Mouse (Mus musculus) thymus, adult 2 months (tissue): ENCODE results near the gene H2-Q6. TPM values are rescaled to one million over a fixed set of nuclear protein-coding genes. Genes with fewer than 3 reads are reported as not detected.
A peak's percentile ranks its signal among the peaks of the same experiment; 100 is the strongest.
"Not testable (repeated sequence)": the region's sequence is repeated elsewhere in the genome, so short reads cannot be mapped to it uniquely, and the experiment has no call there.

Source experiments
- DNase-seq: peaks from one replicate; pipeline ENCODE4 v3.0.0; 2021
- H3K27ac ChIP-seq: fragments of 200-500 bp; 2 replicates; pipeline ENCODE4 v1.5.1; 2012; ENCODE audit warnings: low read length, control low read depth; ENCODE audit not compliant: control insufficient read depth, insufficient read depth
- H3K27me3 ChIP-seq: fragments of 200-500 bp; 2 replicates; pipeline ENCODE4 v1.6.1; 2012; ENCODE audit warnings: mild to moderate bottlenecking, low read length, moderate library complexity, mixed read lengths; ENCODE audit not compliant: control insufficient read depth, insufficient read depth
- H3K36me3 ChIP-seq: fragments of 200-500 bp; 2 replicates; pipeline ENCODE4 v1.6.1; 2012; ENCODE audit warnings: mild to moderate bottlenecking, low read length, moderate library complexity; ENCODE audit not compliant: control insufficient read depth, insufficient read depth
- H3K4me1 ChIP-seq: fragments of 200-500 bp; replicated peaks from 2 replicates; pipeline ENCODE4 v1.6.1; 2012; ENCODE audit warnings: low read length; ENCODE audit not compliant: control insufficient read depth, insufficient read depth
- H3K4me3 ChIP-seq: fragments of 200-500 bp; 2 replicates; pipeline ENCODE4 v1.5.1; 2012; ENCODE audit warnings: mild to moderate bottlenecking, low read length, control low read depth, moderate library complexity; ENCODE audit not compliant: control insufficient read depth, insufficient read depth
- CTCF ChIP-seq: fragments of 200-500 bp; IDR thresholded peaks from 2 replicates; pipeline ENCODE4 v1.5.1; 2012; ENCODE audit warnings: mild to moderate bottlenecking, control low read depth, low read length, moderate library complexity, borderline replicate concordance; ENCODE audit not compliant: control insufficient read depth, poor library complexity, insufficient read depth; ENCODE audit errors: extremely low read depth
- POLR2A ChIP-seq: fragments of 200-500 bp; IDR thresholded peaks from 2 replicates; pipeline ENCODE4 v1.6.1; 2012; ENCODE audit warnings: mild to moderate bottlenecking, low read length, control low read depth, moderate library complexity; ENCODE audit not compliant: control insufficient read depth, poor library complexity, insufficient read depth; ENCODE audit errors: extremely low read depth
- WGBS: fragments of 180-500 bp; shearing (Covaris S2); methylation state at CpG from one replicate; pipeline ENCODE4 v1.1.7; 2018; 5-methylcytosine and 5-hydroxymethylcytosine counted together
- polyA plus RNA-seq: library from polyadenylated mRNA; depleted of rRNA; stranded (reverse); fragments of >200 nt; gene quantifications from 2 replicates; pipeline ENCODE4 v1.2.3, GENCODE M21; 2012; rRNA removed

H2-Q6 gene
- polyA plus RNA-seq, 1 experiment: 165 TPM

DNA sequence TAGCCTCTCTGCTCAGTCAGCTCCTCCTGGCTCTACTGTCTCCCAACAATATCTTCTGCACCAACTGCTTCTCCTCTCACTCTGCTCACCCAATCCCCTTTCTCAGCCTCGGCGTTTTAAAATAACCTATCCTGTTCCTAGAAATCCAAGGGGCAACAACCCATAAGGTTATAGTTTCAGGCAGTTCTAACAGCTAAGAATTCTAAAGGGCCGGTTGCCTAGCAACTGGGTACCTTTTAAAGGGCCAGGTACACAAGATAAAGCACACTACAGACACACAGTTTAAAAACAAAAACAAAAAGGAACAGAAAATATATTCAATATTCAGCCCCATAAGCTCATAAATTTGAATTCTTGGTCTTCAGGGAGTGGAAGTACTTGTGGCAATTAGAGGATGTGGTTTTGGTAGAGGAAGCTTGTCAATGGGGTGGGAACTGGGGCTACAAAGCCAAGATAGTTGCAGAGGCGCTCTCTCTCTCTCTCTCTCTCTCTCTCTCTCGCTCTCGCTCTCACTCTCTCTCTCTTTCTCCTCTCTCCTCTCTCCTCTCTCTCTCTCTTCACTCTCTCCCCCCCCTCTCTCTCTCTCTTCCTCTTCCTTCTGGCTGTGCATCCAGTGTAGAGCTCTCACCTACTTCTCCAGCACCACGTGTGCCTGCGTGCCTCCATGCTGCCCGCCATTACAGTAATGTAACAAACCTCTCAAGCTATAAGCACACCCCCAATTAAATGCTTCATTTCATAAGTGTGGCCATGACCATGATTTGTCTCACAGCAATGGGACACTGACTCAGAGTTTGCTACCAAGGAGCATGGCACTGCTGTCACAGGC, 36.1 kb downstream of the H2-Q6 start:
- not testable (repeated sequence) for H3K27me3 ChIP-seq, DNase-seq, H3K4me3 ChIP-seq, H3K27ac ChIP-seq, H3K4me1 ChIP-seq, H3K36me3 ChIP-seq
- WGBS: 5% methylated on average over 3 of the region's 9 CpGs

DNA sequence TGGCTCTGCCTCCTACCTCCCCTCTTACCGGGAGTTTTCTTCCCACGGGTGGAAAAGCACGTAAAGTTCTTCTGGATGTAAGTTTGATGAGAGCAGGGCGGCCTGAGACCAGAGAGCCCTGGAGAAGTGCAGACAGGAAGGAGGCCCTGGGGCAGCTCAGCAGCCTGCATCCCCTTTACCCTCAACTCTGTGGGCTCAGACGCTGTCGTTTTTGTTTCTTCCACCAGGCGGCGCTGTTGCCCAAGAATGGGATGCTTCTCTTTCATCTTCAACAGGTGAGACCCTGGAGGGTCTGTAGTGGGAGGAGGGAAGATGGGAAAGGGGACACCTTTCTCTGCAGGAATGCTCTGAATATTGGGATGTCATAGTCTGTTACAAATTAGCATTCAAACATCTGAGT, 41.0 kb downstream of the H2-Q6 start:
- peak; percentile 73; the same call in 1 of the 2 replicates for TF ChIP-seq CTCF
- peak; percentile 3 for DNase-seq
- not testable (repeated sequence) for H3K4me3 ChIP-seq, H3K36me3 ChIP-seq, H3K4me1 ChIP-seq, H3K27me3 ChIP-seq, H3K27ac ChIP-seq
- 7% methylated on average over 8 of the region's 8 CpGs for WGBS

DNA sequence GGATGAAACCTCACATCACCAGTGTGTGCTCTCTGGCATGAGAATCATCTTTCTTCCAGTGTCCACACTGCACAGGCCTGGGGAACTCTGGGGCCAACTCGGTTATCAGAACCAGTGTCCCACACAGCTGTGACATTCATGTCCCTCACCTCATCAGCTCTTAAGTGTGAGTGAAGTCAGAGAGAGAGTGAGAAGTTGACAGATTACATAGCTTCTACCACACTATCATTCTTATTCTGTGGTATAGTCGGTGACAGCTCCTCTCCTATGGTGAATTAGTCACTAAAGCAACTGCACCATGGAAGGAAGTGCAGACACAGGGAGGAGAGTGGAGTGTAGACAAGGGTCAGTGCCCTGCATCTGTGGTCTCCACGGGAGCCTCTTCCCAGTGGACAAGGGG, 44.3 kb downstream of the H2-Q6 start:
- not testable (repeated sequence) for H3K27ac ChIP-seq, H3K4me1 ChIP-seq, H3K36me3 ChIP-seq, H3K27me3 ChIP-seq, DNase-seq, H3K4me3 ChIP-seq
- WGBS: 34% methylated on average over 3 of the region's 3 CpGs

DNA sequence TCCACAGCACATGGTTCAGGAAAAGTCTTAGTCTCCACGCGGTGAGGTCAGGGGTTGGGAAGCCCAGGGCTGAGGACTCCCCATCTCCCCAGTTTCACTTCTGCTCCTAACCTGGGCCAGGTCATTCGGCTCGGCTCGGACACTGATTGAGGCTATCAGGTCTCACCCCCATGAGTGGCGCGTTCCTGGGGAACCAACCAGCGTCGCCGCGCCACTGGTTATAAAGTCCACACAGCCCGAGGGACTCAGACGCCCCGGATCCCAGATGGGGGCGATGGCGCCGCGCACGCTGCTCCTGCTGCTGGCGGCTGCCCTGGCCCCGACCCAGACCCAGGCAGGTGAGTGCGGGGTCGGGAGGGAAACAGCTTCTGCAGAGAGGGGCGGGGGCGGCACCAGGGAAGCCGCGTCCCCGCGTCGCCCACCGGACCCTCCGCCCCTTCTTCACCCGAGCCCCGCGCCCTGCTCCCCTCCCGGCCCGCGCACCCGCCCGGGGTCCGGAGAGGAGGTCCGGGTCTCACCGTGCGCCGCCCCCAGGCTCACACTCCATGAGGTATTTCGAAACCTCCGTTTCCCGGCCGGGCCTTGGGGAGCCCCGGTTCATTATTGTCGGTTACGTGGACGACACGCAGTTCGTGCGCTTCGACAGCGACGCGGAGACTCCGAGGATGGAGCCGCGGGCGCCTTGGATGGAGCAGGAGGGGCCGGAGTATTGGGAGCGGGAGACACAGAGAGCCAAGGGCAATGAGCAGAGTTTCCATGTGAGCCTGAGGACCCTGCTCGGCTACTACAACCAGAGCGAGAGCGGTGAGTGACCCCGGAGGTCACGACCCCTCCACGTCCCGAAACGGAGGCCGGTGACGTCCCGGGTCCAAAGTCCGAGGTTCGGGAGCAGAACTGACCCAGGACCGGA, 45.4 kb downstream of the H2-Q6 start, which contains the start of gene H2-Q10:
Gene H2-Q10 (plus strand): TSS at position 248 of the 910 bp plus-strand sequence.
- no peaks in the 10 kb centered on the region; the same call in 1 of the 2 replicates for H3K4me1 ChIP-seq
- no peaks in the 10 kb centered on the region for H3K36me3 ChIP-seq
- H3K27me3 ChIP-seq: peaks cover 7% of the 10 kb centered on the region; the same call in 1 of the 2 replicates
- DNase-seq: no peak
- H3K4me3 ChIP-seq: no peak within 1 kb of the TSS; the same call in 1 of the 2 replicates
- TF ChIP-seq POLR2A (no peak), CTCF (no peak)
- no peak within 1 kb of the TSS for H3K27ac ChIP-seq
- 8% methylated on average over 80 of the region's 80 CpGs for WGBS

Other genes starting within 250 kb of the H2-Q6 start
- 5.4 and 8.9 TPM in 2 replicates for gene Aif1, start 248.8 kb upstream of the H2-Q6 start, polyA plus RNA-seq
- 30.7 and 49.6 TPM in 2 replicates for gene Lst1, start 236.4 kb upstream of the H2-Q6 start, polyA plus RNA-seq
- gene Ltb, start 230.4 kb upstream of the H2-Q6 start, polyA plus RNA-seq: 358 and 375 TPM in 2 replicates
- 11.3 and 11.4 TPM in 2 replicates for gene Tnf, start 222.8 kb upstream of the H2-Q6 start, polyA plus RNA-seq
- gene Lta, start 219.5 kb upstream of the H2-Q6 start, polyA plus RNA-seq: 14.4 and 14.5 TPM in 2 replicates
- gene Gm16181, start 204.0 kb upstream of the H2-Q6 start, polyA plus RNA-seq: 0.29 TPM in 1 of 2 replicates, not detected in the other
- gene Atp6v1g2, start 191.2 kb upstream of the H2-Q6 start, polyA plus RNA-seq: 7.9 TPM in 2 replicates
- gene Nfkbil1, start 189.1 kb upstream of the H2-Q6 start, polyA plus RNA-seq: 34.2 and 41.3 TPM in 2 replicates
- gene Ddx39b, start 183.1 kb upstream of the H2-Q6 start, polyA plus RNA-seq: 778 and 831 TPM in 2 replicates
- gene H2-D1, start 162.1 kb upstream of the H2-Q6 start, polyA plus RNA-seq: 873 and 1,061 TPM in 2 replicates
- 4.6 and 6.7 TPM in 2 replicates for gene H2-Q1, start 104.4 kb upstream of the H2-Q6 start, polyA plus RNA-seq
- 142 and 170 TPM in 2 replicates for gene H2-Q2, start 82.6 kb upstream of the H2-Q6 start, polyA plus RNA-seq
- gene H2-Q4, start 45.2 kb upstream of the H2-Q6 start, polyA plus RNA-seq: 272 and 274 TPM in 2 replicates
- 412 and 617 TPM in 2 replicates for gene H2-Q7, start 14.3 kb downstream of the H2-Q6 start, polyA plus RNA-seq
- 15.3 and 18.6 TPM in 2 replicates for gene H2-Q10, start 45.2 kb downstream of the H2-Q6 start, polyA plus RNA-seq
- 0.50 and 0.71 TPM in 2 replicates for gene Pou5f1, start 81.2 kb downstream of the H2-Q6 start, polyA plus RNA-seq
- gene Tcf19, start 92.0 kb downstream of the H2-Q6 start, polyA plus RNA-seq: 64.4 and 92.6 TPM in 2 replicates
- gene Cchcr1, start 92.2 kb downstream of the H2-Q6 start, polyA plus RNA-seq: 19.3 and 19.5 TPM in 2 replicates
- 10.2 and 11.2 TPM in 2 replicates for gene Psors1c2, start 108.4 kb downstream of the H2-Q6 start, polyA plus RNA-seq
- gene Cdsn, start 127.3 kb downstream of the H2-Q6 start, polyA plus RNA-seq: 1.8 and 3.3 TPM in 2 replicates
- 0.58 and 0.59 TPM in 2 replicates for gene 2300002M23Rik, start 142.6 kb downstream of the H2-Q6 start, polyA plus RNA-seq
- gene Sfta2, start 176.7 kb downstream of the H2-Q6 start, polyA plus RNA-seq: 0.82 and 1.3 TPM in 2 replicates
- 0.09 and 0.23 TPM in 2 replicates for gene Gm9573, start 201.8 kb downstream of the H2-Q6 start, polyA plus RNA-seq
- 0.05 and 0.11 TPM in 2 replicates for gene Mucl3, start 218.8 kb downstream of the H2-Q6 start, polyA plus RNA-seq
- gene Vars2, start 242.7 kb downstream of the H2-Q6 start, polyA plus RNA-seq: 153 and 171 TPM in 2 replicates
- gene Gtf2h4, start 248.9 kb downstream of the H2-Q6 start, polyA plus RNA-seq: 317 and 352 TPM in 2 replicates